Mouse (Mus musculus): ENCODE measurements around the gene Cadm1.

DNA sequence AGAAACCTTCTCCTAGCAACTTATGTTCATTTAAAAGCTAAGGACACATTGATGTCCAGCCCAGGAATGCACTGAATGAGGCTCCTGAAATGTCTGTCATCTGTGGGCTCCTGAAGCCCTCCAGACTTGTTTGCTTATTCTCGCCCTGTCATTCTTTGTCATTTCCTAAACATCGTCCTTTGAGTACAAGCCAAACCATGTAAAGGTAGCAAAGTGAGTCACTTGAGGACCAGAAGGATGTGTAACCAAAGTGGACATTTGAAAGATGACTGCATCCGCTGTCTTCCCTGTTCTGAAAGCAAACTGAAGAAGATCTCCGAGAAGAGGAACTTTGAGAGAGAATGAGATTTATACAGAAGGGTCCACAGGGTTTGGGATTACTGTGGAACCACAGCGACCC lies 157.6 kb downstream of the Cadm1 start:
- no peak for TF ChIP-seq POLR2AphosphoS2 (IDR thresholded peaks at IDR 0.05; ENCODE audit: insufficient read length, low read depth)
- no peak for TF ChIP-seq MAX (IDR thresholded peaks at IDR 0.05; ENCODE audit: low read depth)
- TF ChIP-seq USF1 (IDR thresholded peaks at IDR 0.05; ENCODE audit: low read depth), result no peak
- TF ChIP-seq CEBPB (IDR thresholded peaks at IDR 0.05; ENCODE audit: insufficient read depth, poor library complexity, severe bottlenecking), result no peak
- no peak for TF ChIP-seq POLR2A (IDR thresholded peaks at IDR 0.05; ENCODE audit: insufficient read length, low read depth)
- no peak for TF ChIP-seq TCF12 (IDR thresholded peaks at IDR 0.05; ENCODE audit: insufficient read depth, poor library complexity, severe bottlenecking)
- no peak for TF ChIP-seq E2F4 (IDR thresholded peaks at IDR 0.05; ENCODE audit: insufficient read depth)
- no peak for TF ChIP-seq SRF (IDR thresholded peaks at IDR 0.05; ENCODE audit: control insufficient read depth, insufficient read length, low read depth)
